Mouse (Mus musculus) retina, postnatal 7 days (tissue): ENCODE measurements around the gene Rad51b.

Experiments used
- DNase-seq: peaks from one replicate; pipeline ENCODE4 v3.0.0-alpha.2; 2012; ENCODE audit warnings: low read depth, low spot score

Rad51b gene

GRCm38 (mm10) chr12:79527222-79527621 is 230.1 kb downstream of the Rad51b start:
- no peak for DNase-seq

GRCm38 (mm10) chr12:79530275-79530902 is 233.3 kb downstream of the Rad51b start:
- DNase-seq: no peak

- DNase-seq: no peak
Observed at GRCm38 (mm10) chr12:79531809-79532798, 235.0 kb downstream of the Rad51b start.

GRCm38 (mm10) chr12:79534778-79535177 is 237.7 kb downstream of the Rad51b start:
- DNase-seq: no peak

- DNase-seq: no peak
Observed at GRCm38 (mm10) chr12:79535532-79536437, 238.7 kb downstream of the Rad51b start.

- DNase-seq: no peak
Observed at GRCm38 (mm10) chr12:79540176-79540575, 243.1 kb downstream of the Rad51b start.

- no peak for DNase-seq
Observed at GRCm38 (mm10) chr12:79541581-79541980, 244.5 kb downstream of the Rad51b start.

- no peak for DNase-seq
Observed at GRCm38 (mm10) chr12:79545063-79545462, 248.0 kb downstream of the Rad51b start.

GRCm38 (mm10) chr12:79547556-79547955 is 250.5 kb downstream of the Rad51b start:
- DNase-seq: no peak

GRCm38 (mm10) chr12:79548607-79549330 is 251.7 kb downstream of the Rad51b start:
- DNase-seq: no peak

GRCm38 (mm10) chr12:79550049-79550682 is 253.1 kb downstream of the Rad51b start:
- no peak for DNase-seq

- no peak for DNase-seq
Observed at GRCm38 (mm10) chr12:79551274-79551673, 254.2 kb downstream of the Rad51b start.

- no peak for DNase-seq
Observed at GRCm38 (mm10) chr12:79553056-79553455, 256.0 kb downstream of the Rad51b start.

- DNase-seq: no peak
Observed at GRCm38 (mm10) chr12:79557904-79558303, 260.8 kb downstream of the Rad51b start.

- DNase-seq: no peak
Observed at GRCm38 (mm10) chr12:79558711-79559110, 261.6 kb downstream of the Rad51b start.

- DNase-seq: no peak
Observed at GRCm38 (mm10) chr12:79559410-79560015, 262.4 kb downstream of the Rad51b start.

- no peak for DNase-seq
Observed at GRCm38 (mm10) chr12:79560084-79560699, 263.1 kb downstream of the Rad51b start.

- DNase-seq: no peak
Observed at GRCm38 (mm10) chr12:79560893-79561292, 263.8 kb downstream of the Rad51b start.

- DNase-seq: no peak
Observed at GRCm38 (mm10) chr12:79574159-79575040, 277.3 kb downstream of the Rad51b start.
